8 mouse cellular contexts compared by ENCODE assay signal in genomic region chr19:55743001-55743556, GRCm38 (mm10). TPM values are rescaled to one million over a fixed set of nuclear protein-coding genes. Genes with fewer than 3 reads are reported as not detected.
A peak's percentile ranks its signal among the peaks of the same experiment; 100 is the strongest.
DNase-seq lines count a peak whose midpoint lies in the region; ATAC-seq lines count a peak whose summit lies in the region.

No protein-coding gene starts in this region.

- H3K27me3 ChIP-seq in embryonic facial prominence, embryonic 14.5 days (replicated peaks; ENCODE audit: control insufficient read depth, insufficient read depth, low read length) = no peaks in the 10 kb centered on the region
- H3K27me3 ChIP-seq in limb, embryonic 11.5 days (ENCODE audit: control insufficient read depth, insufficient read depth, low read length) = no peaks in the 10 kb centered on the region
- 0 out of 2 replicates have a peak, but pooled peaks cover 3% of the 10 kb centered on the region for H3K27me3 ChIP-seq in midbrain, embryonic 13.5 days

- peak overlapping the region; percentile 82 for H3K4me3 ChIP-seq in embryonic facial prominence, embryonic 14.5 days (ENCODE audit: low read depth, low read length)
- H3K4me3 ChIP-seq in limb, embryonic 11.5 days (ENCODE audit: low read depth, low read length) = peak overlapping the region; percentile 75
- H3K4me3 ChIP-seq in midbrain, embryonic 13.5 days (replicated peaks) = peak overlapping the region; percentile 75

- no peaks in the 10 kb centered on the region for H3K36me3 ChIP-seq in embryonic facial prominence, embryonic 14.5 days (ENCODE audit: control insufficient read depth, insufficient read depth, low read length)
- H3K36me3 ChIP-seq in limb, embryonic 11.5 days (ENCODE audit: control insufficient read depth, insufficient read depth, low read length) = no peaks in the 10 kb centered on the region
- H3K36me3 ChIP-seq in midbrain, embryonic 13.5 days = no peaks in the 10 kb centered on the region

- no peaks in the 10 kb centered on the region for H3K9me3 ChIP-seq in embryonic facial prominence, embryonic 14.5 days (ENCODE audit: control insufficient read depth, low read length)
- H3K9me3 ChIP-seq in limb, embryonic 11.5 days (ENCODE audit: control insufficient read depth, low read length) = no peaks in the 10 kb centered on the region
- H3K9me3 ChIP-seq in midbrain, embryonic 13.5 days = no peaks in the 10 kb centered on the region

- DNase-seq in spleen, adult 18-20 months = peak; percentile 11 to 33
- no peak for DNase-seq in spleen, adult 12 weeks (ENCODE audit: low spot score)
- peak; percentile 69 for DNase-seq in embryonic facial prominence, embryonic 14.5 days (ENCODE audit: low spot score)
- peak; percentile 26 for DNase-seq in heart, postnatal 25 days (ENCODE audit: low spot score)
- DNase-seq in limb, embryonic 11.5 days (ENCODE audit: low spot score) = peak; percentile 81
- DNase-seq in testis, postnatal 14 days (ENCODE audit: low spot score) = peak; percentile 61

- peaks cover 32% of the 10 kb centered on the region for H3K4me1 ChIP-seq in embryonic facial prominence, embryonic 14.5 days (ENCODE audit: control insufficient read depth, insufficient read depth, low read length)
- peaks cover 42% of the 10 kb centered on the region for H3K4me1 ChIP-seq in limb, embryonic 11.5 days (ENCODE audit: control insufficient read depth, insufficient read depth, low read length)
- peaks cover 66% of the 10 kb centered on the region for H3K4me1 ChIP-seq in midbrain, embryonic 13.5 days (replicated peaks)

- no peak for ATAC-seq in embryonic facial prominence, embryonic 14.5 days (ENCODE audit: low read depth)
- ATAC-seq in limb, embryonic 11.5 days (ENCODE audit: insufficient number of reproducible peaks, low FRiP score, low TSS enrichment, low read depth) = peak; percentile 45; the same call in 1 of the 2 replicates
- 0 out of 2 replicates have a peak, but pooled peaks have one; percentile 15 for ATAC-seq in midbrain, embryonic 13.5 days
- ATAC-seq in erythroid progenitor cell, adult 5-6 weeks (replicated peaks; ENCODE audit: low FRiP score, poor library complexity, severe bottlenecking) = no peak

- under 1% methylated on average over 17 of the region's 38 CpGs for WGBS in embryonic facial prominence, embryonic 14.5 days
- under 1% methylated on average over 30 of the region's 38 CpGs for WGBS in limb, embryonic 11.5 days
- WGBS in midbrain, embryonic 13.5 days = 0% methylated on average over 30 of the region's 38 CpGs

- intact Hi-C loops in heart, postnatal 25 days (cut with DNase I) = loop anchor here (5.0 to 10.0 kb wide), 2 partner anchors 64 to 408 kb away; no protein-coding TSS in a partner anchor

- peak overlapping the region; percentile 95 for H3K4me2 ChIP-seq in embryonic facial prominence, embryonic 14.5 days (ENCODE audit: low read depth, low read length)
- H3K4me2 ChIP-seq in limb, embryonic 11.5 days (ENCODE audit: low read depth, severe bottlenecking) = peak overlapping the region; percentile 94
- H3K4me2 ChIP-seq in midbrain, embryonic 13.5 days (replicated peaks) = peak overlapping the region; percentile 82

- peak overlapping the region; percentile 99 for H3K27ac ChIP-seq in embryonic facial prominence, embryonic 14.5 days (replicated peaks; ENCODE audit: low read depth, low read length)
- peak overlapping the region; percentile 99 for H3K27ac ChIP-seq in limb, embryonic 11.5 days (replicated peaks; ENCODE audit: low read depth, low read length)
- peak overlapping the region; percentile 98 for H3K27ac ChIP-seq in midbrain, embryonic 13.5 days

- peak overlapping the region; percentile 99 for H3K9ac ChIP-seq in embryonic facial prominence, embryonic 14.5 days (ENCODE audit: low read depth, low read length)
- peak overlapping the region; percentile 91 for H3K9ac ChIP-seq in limb, embryonic 11.5 days (ENCODE audit: low read length)
- H3K9ac ChIP-seq in midbrain, embryonic 13.5 days (replicated peaks) = peak overlapping the region; percentile 98

RNA-seq across cellular contexts. Expression of gene Tcf7l2, which starts 1.5 kb away (rescaled TPM):
- 106 and 124 TPM in 2 replicates for polyA plus RNA-seq in embryonic facial prominence, embryonic 14.5 days (2014; fragmentation: Nextera tagmentation; extraction: Ambion mirVana)
- 10 to 100 TPM; 14.6 to 14.7 TPM for total RNA-seq in heart, postnatal 25 days (2021)
- 225 and 233 TPM in 2 replicates for polyA plus RNA-seq in limb, embryonic 11.5 days (2014; fragmentation: Nextera tagmentation; extraction: Ambion mirVana)
- polyA plus RNA-seq in midbrain, embryonic 13.5 days (2015; fragmentation: Nextera tagmentation; extraction: Ambion mirVana) = 584 and 798 TPM in 2 replicates
- 8.4 and 22.3 TPM in 2 replicates for total RNA-seq in erythroid progenitor cell, adult 5-6 weeks (2015; ENCODE audit: low replicate concordance)
- 0.61 and 2.1 TPM in 2 replicates for total RNA-seq in erythroid progenitor cell, adult 5-6 weeks (2017; ENCODE audit: low replicate concordance)

Comparison
In these comparisons a context has a peak if more than half of its experiments do, and no peak if none do; other contexts are left out.
1. ATAC-seq: peak in limb, embryonic 11.5 days (single experiment) and midbrain, embryonic 13.5 days (single experiment); none in embryonic facial prominence, embryonic 14.5 days (single experiment) and erythroid progenitor cell, adult 5-6 weeks (single experiment).
2. Peak in every context shown above with its lines, with median percentiles within 50 percentile points of each other: H3K27ac ChIP-seq, H3K4me2 ChIP-seq, H3K4me3 ChIP-seq and H3K9ac ChIP-seq.